Mouse (Mus musculus): Measurements from ENCODE around the gene Car5b. TPM values are rescaled to one million over a fixed set of nuclear protein-coding genes. Genes with fewer than 3 reads are reported as not detected.

Car5b gene
- 4.5 and 4.9 TPM in 2 replicates for polyA plus RNA-seq (2012; rRNA removed)

GRCm38 (mm10) chrX:164027607-164028289 lies at the start of gene Car5b:
TSS of gene Car5b (minus strand) at chrX:164027997.

GRCm38 (mm10) chrX:164076040-164076775 lies 48.4 kb upstream of the Car5b start, which contains the start of gene Siah1b:
TSS of gene Siah1b (minus strand) at chrX:164076493.

GRCm38 (mm10) chrX:163958467-163958875 lies 69.3 kb downstream of the Car5b start, which contains the start of gene Zrsr2:
TSS of gene Zrsr2 (minus strand) at chrX:163958661.

Other genes with a start within 250 kb of the Car5b start
- gene Ap1s2, start 119.0 kb downstream of the Car5b start, polyA plus RNA-seq (2012; rRNA removed), result 1.9 and 4.6 TPM in 2 replicates
- gene Zrsr2, start 69.3 kb downstream of the Car5b start, polyA plus RNA-seq (2012; rRNA removed), result 10.3 and 12.7 TPM in 2 replicates
- gene Siah1b, start 48.5 kb upstream of the Car5b start, polyA plus RNA-seq (2012; rRNA removed), result 14.0 and 15.9 TPM in 2 replicates
- not detected in 2 replicates for gene Cltrn, start 60.8 kb upstream of the Car5b start, polyA plus RNA-seq (2012; rRNA removed)
- 0.31 and 0.58 TPM in 2 replicates for gene Ace2, start 111.3 kb upstream of the Car5b start, polyA plus RNA-seq (2012; rRNA removed)
- 0.19 and 0.39 TPM in 2 replicates for gene Bmx, start 230.2 kb upstream of the Car5b start, polyA plus RNA-seq (2012; rRNA removed)
- 3.0 and 4.1 TPM in 2 replicates for gene Pir, start 241.4 kb upstream of the Car5b start, polyA plus RNA-seq (2012; rRNA removed)

All from ovary, adult 2 months (tissue).